Mouse (Mus musculus): ENCODE measurements around the gene Med25.
"Not testable (repeated sequence)": the region's sequence is repeated elsewhere in the genome, so short reads cannot be mapped to it uniquely, and the experiment has no call there.

Gene Med25

DNA sequence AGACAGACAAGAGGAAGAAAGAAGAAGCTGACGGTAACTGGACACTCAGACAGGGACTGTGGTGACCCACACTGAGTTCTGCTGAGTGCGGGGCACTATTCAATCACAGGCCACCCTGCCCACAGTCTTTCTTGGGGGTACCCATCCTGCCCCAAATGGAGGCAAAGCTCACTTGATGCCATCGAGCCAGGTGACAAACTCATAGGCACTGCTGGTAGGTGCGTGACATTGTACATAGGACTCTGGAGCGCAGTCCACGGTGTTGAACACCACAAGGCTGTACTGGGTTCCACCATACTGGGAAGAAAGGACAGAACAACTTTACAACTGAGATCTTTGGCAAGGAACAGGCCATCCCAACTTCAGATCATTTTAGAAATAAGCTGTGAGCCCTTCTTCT, 901 bp downstream of the Med25 start:
- DNase-seq = no peak

GRCm38 (mm10) chr7:44890737-44891136, 1.8 kb downstream of the Med25 start:
- DNase-seq = no peak

DNA sequence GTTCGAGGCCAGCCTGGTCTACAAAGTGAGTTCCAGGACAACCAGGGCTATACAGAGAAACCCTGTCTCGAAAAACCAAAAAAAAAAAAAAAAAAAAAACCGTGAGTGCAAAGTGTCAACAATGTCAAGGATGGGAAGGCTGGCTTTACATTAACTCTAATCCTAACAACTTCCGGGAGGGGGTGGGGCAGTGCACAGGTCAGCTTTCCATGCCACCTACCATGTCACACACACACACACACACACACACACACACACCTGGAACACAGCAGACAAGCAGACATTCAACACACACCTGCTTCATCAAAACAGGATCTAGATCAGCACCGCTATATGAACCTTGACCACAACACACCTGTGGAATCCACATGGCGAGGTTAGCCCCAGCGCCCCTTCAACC, 2.3 kb downstream of the Med25 start:
- DNase-seq = no peak

- DNase-seq = no peak
These were observed 4.0 kb downstream of the Med25 start for GRCm38 (mm10) chr7:44888256-44889105.

DNA sequence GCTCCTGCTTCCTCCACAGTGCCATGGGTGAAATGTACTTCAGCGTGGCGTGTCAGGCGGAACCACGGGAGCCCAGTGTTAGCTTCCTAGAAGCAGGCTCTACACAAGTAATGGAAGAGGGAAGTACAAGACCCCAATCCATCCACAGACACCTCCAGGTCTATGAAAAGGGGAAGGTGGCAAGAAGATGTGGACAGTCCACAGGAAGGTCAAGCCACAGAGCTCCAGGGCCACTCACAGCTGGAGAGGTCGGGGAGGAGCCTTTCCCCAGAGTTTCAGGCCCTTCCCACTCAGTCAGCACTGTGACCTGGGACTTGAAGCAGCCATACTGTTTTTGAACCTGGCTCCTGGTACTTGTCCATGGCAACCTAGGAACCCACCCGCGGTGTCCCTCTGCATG, 5.5 kb downstream of the Med25 start:
- DNase-seq = no peak

GRCm38 (mm10) chr7:44884637-44885036, 7.9 kb downstream of the Med25 start:
- no peak for DNase-seq

- DNase-seq = no peak
These were observed 9.5 kb downstream of the Med25 start for GRCm38 (mm10) chr7:44883036-44883435.

GRCm38 (mm10) chr7:44877833-44878232, 14.7 kb downstream of the Med25 start:
- no peak for DNase-seq

GRCm38 (mm10) chr7:44871774-44872173, 20.7 kb downstream of the Med25 start:
- not testable (repeated sequence) for DNase-seq

DNA sequence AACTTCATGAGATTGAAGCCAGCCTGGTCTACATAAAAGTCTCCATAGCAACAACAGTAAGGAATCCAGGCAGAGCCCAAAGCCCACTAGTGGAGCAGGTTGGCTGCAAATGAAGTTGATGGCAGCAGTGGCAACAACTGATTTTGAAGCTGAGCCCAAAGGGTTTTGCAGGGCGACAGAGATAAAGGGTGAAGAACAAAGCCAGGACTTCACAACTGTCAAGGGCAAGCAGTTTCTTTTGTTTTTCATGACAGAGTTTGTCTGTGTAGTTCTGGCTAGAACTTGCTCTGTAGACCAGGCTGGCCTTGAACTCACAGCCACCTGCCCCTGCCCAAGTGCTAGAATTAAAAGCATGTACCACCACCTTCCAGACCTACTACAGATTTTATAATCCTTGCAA, 21.3 kb downstream of the Med25 start:
- DNase-seq = no peak

- no peak for DNase-seq
These were observed 21.9 kb downstream of the Med25 start for GRCm38 (mm10) chr7:44870614-44871013.

GRCm38 (mm10) chr7:44869697-44870528, 22.6 kb downstream of the Med25 start, which contains the start of gene Ptov1:
Gene Ptov1, minus strand, starts transcription at chr7:44869788.
- DNase-seq = peak; percentile 90

GRCm38 (mm10) chr7:44868919-44869696, 23.4 kb downstream of the Med25 start:
- DNase-seq = peak; percentile 56

GRCm38 (mm10) chr7:44868465-44868864, 24.0 kb downstream of the Med25 start:
- no peak for DNase-seq

GRCm38 (mm10) chr7:44867802-44868201, 24.7 kb downstream of the Med25 start:
- DNase-seq = peak; percentile 16

- DNase-seq = no peak
These were observed 25.4 kb downstream of the Med25 start for GRCm38 (mm10) chr7:44867010-44867702.

DNA sequence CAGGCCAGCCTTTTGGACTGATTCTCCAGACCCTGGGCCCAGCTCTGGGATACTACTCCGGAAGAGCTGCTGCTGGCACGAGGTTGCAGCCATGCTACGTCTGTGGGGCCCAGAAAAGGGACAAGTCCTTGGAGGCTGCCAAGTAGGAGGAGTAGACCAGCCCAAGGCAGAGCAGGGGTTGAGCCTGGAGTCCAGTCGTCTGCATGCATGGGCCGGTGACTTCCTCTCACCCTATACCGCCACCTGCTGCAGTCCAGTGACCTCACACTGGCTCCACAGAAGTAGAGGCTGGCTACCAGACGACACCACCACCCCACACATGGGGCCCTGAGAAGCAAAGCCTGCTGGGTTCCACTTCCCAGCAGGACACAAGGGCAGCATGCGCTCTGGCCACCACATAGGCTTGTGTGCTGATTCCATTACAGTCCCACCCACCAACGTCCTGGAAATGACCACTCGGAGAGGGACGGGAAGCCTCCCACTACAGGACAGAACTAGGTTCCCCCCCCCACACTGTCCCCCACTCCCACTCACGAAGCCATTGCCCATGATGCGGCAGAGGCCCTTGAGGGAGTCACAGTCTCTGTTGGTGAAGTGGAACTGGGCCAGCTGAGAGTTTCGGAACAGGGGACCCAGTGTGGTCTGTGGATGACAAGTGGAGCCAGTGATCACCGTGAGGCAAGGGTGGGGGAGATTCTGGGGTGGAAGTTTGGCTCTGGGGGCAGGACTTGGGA, 26.1 kb downstream of the Med25 start:
- peak; percentile 46 for DNase-seq

- DNase-seq = peak; percentile 43
These were observed 27.6 kb downstream of the Med25 start for GRCm38 (mm10) chr7:44864595-44865542.

- DNase-seq = peak; percentile 25
These were observed 28.5 kb downstream of the Med25 start for GRCm38 (mm10) chr7:44863982-44864494.

DNA sequence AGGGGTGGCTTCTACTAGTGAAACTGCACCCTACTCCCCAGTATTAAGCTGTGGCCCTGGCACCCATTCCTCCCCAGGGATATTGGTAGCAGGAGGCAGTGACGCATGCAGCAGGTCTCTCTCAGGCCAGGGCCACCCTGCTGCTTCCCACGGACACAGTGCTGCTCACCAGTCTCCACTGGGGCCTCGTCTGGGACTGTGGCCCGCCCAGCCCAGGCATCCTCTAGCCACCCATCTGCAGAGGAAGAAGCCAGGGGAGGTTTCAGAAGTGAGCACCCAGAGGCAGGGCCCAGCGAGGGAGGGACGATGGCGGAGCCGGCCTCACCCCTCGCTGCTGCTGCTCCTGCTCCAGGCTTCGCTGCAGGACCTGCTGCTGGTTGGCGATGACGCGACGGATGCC, 29.3 kb downstream of the Med25 start:
- peak; percentile 32 for DNase-seq
